Mouse (Mus musculus) embryonic facial prominence, embryonic 12.5 days (tissue): ENCODE data around the gene Plekhh2. TPM values are rescaled to one million over a fixed set of nuclear protein-coding genes. Genes with fewer than 3 reads are reported as not detected.

Experiments used
- ATAC-seq: fragments of 200-750 bp; cut with Nextera tagmentation; 2 replicates; pipeline ENCODE4 v1.8.0; 2017; ENCODE audit not compliant: insufficient number of reproducible peaks, insufficient read depth, low FRiP score, low TSS enrichment
- H3K27ac ChIP-seq: fragments of 300-500 bp; sonication (generic); 2 replicates; pipeline ENCODE4 v1.5.1; 2016; ENCODE audit warnings: mild to moderate bottlenecking
- H3K27me3 ChIP-seq: fragments of 300-500 bp; sonication (generic); 2 replicates; pipeline ENCODE4 v1.6.1; 2016; ENCODE audit warnings: mild to moderate bottlenecking, moderate library complexity
- H3K36me3 ChIP-seq: fragments of 300-500 bp; sonication (generic); 2 replicates; pipeline ENCODE4 v1.6.1; 2016; ENCODE audit warnings: mild to moderate bottlenecking
- H3K4me1 ChIP-seq: fragments of 300-500 bp; sonication (generic); 2 replicates; pipeline ENCODE4 v1.6.1; 2016
- H3K4me2 ChIP-seq: fragments of 300-500 bp; sonication (generic); replicated peaks from 2 replicates; pipeline ENCODE4 v1.6.1; 2016; ENCODE audit warnings: mild to moderate bottlenecking, moderate library complexity
- H3K4me3 ChIP-seq: fragments of 300-500 bp; sonication (generic); 2 replicates; pipeline ENCODE4 v1.5.1; 2016; ENCODE audit warnings: mild to moderate bottlenecking
- H3K9ac ChIP-seq: fragments of 300-500 bp; sonication (generic); 2 replicates; pipeline ENCODE4 v1.6.1; 2016; ENCODE audit warnings: mild to moderate bottlenecking, moderate library complexity
- H3K9me3 ChIP-seq: fragments of 300-500 bp; sonication (generic); 2 replicates; pipeline ENCODE4 v1.6.1; 2016; ENCODE audit warnings: mild to moderate bottlenecking, moderate library complexity
- WGBS: fragments of 180-500 bp; shearing (Covaris S2); methylation state at CpG from one replicate; pipeline ENCODE4 v1.1.7; 2016; 5-methylcytosine and 5-hydroxymethylcytosine counted together
- polyA plus RNA-seq: library from polyadenylated mRNA; unstranded; fragments of >200 nt; fragmentation: Nextera tagmentation; extraction: Ambion mirVana; gene quantifications from 2 replicates; pipeline ENCODE4 v1.2.1, GENCODE M21; 2016

Gene Plekhh2
- polyA plus RNA-seq, 1 experiment from 2014 or later = 7.7 TPM

- Histone ChIP-seq H3K4me1 (peaks cover 13% of the 10 kb centered on the region), H3K9ac (no peak overlapping the region), H3K36me3 (peaks cover 9% of the 10 kb centered on the region; the same call in 1 of the 2 replicates), H3K4me2 (no peak overlapping the region), H3K27me3 (no peaks in the 10 kb centered on the region), H3K4me3 (no peak overlapping the region), H3K27ac (no peak overlapping the region), H3K9me3 (no peaks in the 10 kb centered on the region)
- 93% methylated on average over 12 of the region's 12 CpGs for WGBS
- no peak for ATAC-seq
Measured at GRCm38 (mm10) chr17:84597859-84598258, 86.2 kb downstream of the Plekhh2 start.

DNA sequence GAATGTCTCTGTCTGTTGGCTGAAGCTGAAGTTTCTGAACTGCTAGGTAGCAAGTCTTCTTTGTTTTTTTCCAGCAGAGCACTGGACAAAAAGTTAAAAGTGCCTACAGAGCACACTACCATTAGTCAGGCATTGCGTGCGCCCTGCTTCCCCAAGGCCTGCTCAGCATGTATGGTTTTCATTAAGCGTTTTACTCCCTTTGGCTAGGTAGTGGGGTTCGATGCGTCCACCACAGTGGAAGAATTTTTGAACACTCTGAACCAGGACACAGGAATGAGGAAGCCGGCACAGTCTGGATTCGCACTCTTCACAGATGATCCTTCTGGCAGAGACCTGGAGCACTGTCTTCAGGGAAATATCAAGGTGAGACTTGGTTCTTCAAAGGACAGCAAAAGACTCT lies 87.2 kb downstream of the Plekhh2 start:
- Histone ChIP-seq H3K27me3 (no peaks in the 10 kb centered on the region), H3K36me3 (peaks cover 6% of the 10 kb centered on the region; the same call in 1 of the 2 replicates), H3K9ac (no peak overlapping the region), H3K4me2 (no peak overlapping the region), H3K27ac (0 out of 2 replicates have a peak overlapping the region, but pooled peaks have one; percentile 14), H3K4me1 (peaks cover 13% of the 10 kb centered on the region), H3K4me3 (no peak overlapping the region), H3K9me3 (no peaks in the 10 kb centered on the region)
- no peak for ATAC-seq
- WGBS = 52% methylated on average over 7 of the region's 7 CpGs

DNA sequence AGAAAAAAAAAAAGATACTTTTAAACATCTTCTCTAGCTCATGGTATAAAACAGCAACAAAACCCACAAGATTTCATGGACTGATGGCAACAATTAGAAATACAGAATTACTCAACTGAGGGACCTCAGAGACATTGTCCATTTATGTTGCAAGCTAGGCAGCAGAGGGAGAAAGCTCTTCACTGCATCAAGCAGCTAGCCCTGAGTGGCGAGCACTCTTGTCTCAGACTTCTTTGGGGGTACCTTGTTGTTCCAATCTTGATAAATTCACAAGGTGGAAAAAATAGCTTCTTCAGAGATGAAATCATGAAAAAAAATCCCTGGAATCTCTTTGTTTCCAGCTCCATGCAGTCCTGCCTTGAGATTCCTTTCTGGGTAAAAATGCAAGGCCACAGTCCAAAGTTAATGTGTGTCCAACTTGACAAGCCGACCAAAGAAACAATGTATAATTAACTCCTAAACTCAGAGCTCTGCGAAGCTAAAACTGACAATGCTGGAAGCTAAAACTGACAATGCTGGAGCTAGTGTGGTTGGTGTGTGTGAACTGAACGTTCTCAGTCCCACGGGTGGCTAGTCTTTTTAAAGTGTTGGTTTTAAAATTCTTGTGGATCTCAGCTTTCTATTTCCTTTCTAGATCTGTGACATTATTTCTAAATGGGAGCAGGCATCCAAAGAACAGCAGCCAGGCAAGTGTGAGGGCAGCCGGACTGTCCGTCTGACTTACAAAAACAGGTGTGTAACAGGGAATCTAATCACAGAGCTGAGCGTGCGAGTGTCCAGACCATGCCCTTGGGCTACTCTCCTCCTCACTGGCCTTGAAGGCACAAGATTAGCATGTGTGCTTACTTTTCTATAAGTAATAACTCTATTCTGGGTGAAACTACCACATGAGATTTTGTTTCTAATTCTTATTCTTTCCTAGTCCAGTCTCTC lies 88.6 kb downstream of the Plekhh2 start:
- ATAC-seq = no peak
- no peak overlapping the region for H3K4me3 ChIP-seq
- no peaks in the 10 kb centered on the region for H3K27me3 ChIP-seq
- 54% methylated on average over 9 of the region's 9 CpGs for WGBS
- no peaks in the 10 kb centered on the region for H3K36me3 ChIP-seq
- H3K27ac ChIP-seq = peak overlapping the region; percentile 47; the same call in 1 of the 2 replicates
- no peak overlapping the region for H3K9ac ChIP-seq
- no peaks in the 10 kb centered on the region for H3K9me3 ChIP-seq
- H3K4me1 ChIP-seq = peaks cover 13% of the 10 kb centered on the region
- no peak overlapping the region for H3K4me2 ChIP-seq

GRCm38 (mm10) chr17:84601805-84602204 lies 90.1 kb downstream of the Plekhh2 start:
- WGBS = 93% methylated on average over 5 of the region's 5 CpGs
- H3K27me3 ChIP-seq = no peaks in the 10 kb centered on the region
- no peak overlapping the region for H3K9ac ChIP-seq
- H3K27ac ChIP-seq = no peak overlapping the region
- H3K9me3 ChIP-seq = no peaks in the 10 kb centered on the region
- no peak overlapping the region for H3K4me3 ChIP-seq
- peaks cover 13% of the 10 kb centered on the region for H3K4me1 ChIP-seq
- no peak overlapping the region for H3K4me2 ChIP-seq
- 0 out of 2 replicates have a peak, but pooled peaks cover 2% of the 10 kb centered on the region for H3K36me3 ChIP-seq
- ATAC-seq = no peak

- no peak overlapping the region for H3K4me2 ChIP-seq
- 0 out of 2 replicates have a peak, but pooled peaks cover 6% of the 10 kb centered on the region for H3K36me3 ChIP-seq
- peaks cover 13% of the 10 kb centered on the region for H3K4me1 ChIP-seq
- no peak overlapping the region for H3K4me3 ChIP-seq
- 63% methylated on average over 9 of the region's 9 CpGs for WGBS
- H3K9me3 ChIP-seq = no peaks in the 10 kb centered on the region
- H3K27me3 ChIP-seq = no peaks in the 10 kb centered on the region
- no peak overlapping the region for H3K27ac ChIP-seq
- no peak for ATAC-seq
- no peak overlapping the region for H3K9ac ChIP-seq
Measured at GRCm38 (mm10) chr17:84603202-84603627, 91.5 kb downstream of the Plekhh2 start.

- H3K4me2 ChIP-seq = no peak overlapping the region
- 0 out of 2 replicates have a peak, but pooled peaks cover 6% of the 10 kb centered on the region for H3K36me3 ChIP-seq
- H3K9ac ChIP-seq = no peak overlapping the region
- no peaks in the 10 kb centered on the region for H3K9me3 ChIP-seq
- no peak overlapping the region for H3K4me3 ChIP-seq
- ATAC-seq = no peak
- H3K4me1 ChIP-seq = peaks cover 11% of the 10 kb centered on the region
- no peaks in the 10 kb centered on the region for H3K27me3 ChIP-seq
- 80% methylated on average over 10 of the region's 10 CpGs for WGBS
- H3K27ac ChIP-seq = no peak overlapping the region
Measured at GRCm38 (mm10) chr17:84603709-84604420, 92.2 kb downstream of the Plekhh2 start.

DNA sequence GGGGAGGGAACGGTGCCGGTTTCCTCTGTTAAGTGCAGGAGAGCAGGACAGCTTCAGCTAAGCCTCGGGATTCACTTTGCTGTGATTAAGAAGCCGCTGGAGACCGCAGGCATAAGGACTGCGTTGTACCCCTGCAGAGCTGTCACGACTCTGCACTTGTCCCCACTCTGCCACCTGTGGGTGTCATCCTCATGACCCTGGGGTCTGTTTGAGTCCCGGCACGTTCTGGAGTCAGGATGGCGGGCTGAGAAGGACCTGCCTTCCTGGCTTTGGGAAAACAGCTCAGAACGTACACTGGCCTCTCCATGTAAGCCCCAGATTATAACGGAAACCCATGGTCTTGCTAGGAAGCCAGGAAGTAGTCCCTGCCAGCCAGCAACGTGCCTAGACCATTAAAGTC lies 95.3 kb downstream of the Plekhh2 start:
- no peak for ATAC-seq
- Histone ChIP-seq H3K27ac (no peak overlapping the region), H3K36me3 (0 out of 2 replicates have a peak, but pooled peaks cover 6% of the 10 kb centered on the region), H3K4me1 (peaks cover 6% of the 10 kb centered on the region; the same call in 1 of the 2 replicates), H3K27me3 (no peaks in the 10 kb centered on the region), H3K4me2 (no peak overlapping the region), H3K9ac (no peak overlapping the region), H3K4me3 (no peak overlapping the region), H3K9me3 (no peaks in the 10 kb centered on the region)
- WGBS = 51% methylated on average over 13 of the region's 13 CpGs

- no peaks in the 10 kb centered on the region for H3K27me3 ChIP-seq
- H3K9me3 ChIP-seq = no peaks in the 10 kb centered on the region
- no peak overlapping the region for H3K9ac ChIP-seq
- H3K4me1 ChIP-seq = peaks cover 8% of the 10 kb centered on the region; the same call in 1 of the 2 replicates
- H3K36me3 ChIP-seq = 0 out of 2 replicates have a peak, but pooled peaks cover 6% of the 10 kb centered on the region
- H3K4me3 ChIP-seq = no peak overlapping the region
- no peak for ATAC-seq
- H3K4me2 ChIP-seq = no peak overlapping the region
- 65% methylated on average over 5 of the region's 5 CpGs for WGBS
- no peak overlapping the region for H3K27ac ChIP-seq
Measured at GRCm38 (mm10) chr17:84607617-84608016, 95.9 kb downstream of the Plekhh2 start.

DNA sequence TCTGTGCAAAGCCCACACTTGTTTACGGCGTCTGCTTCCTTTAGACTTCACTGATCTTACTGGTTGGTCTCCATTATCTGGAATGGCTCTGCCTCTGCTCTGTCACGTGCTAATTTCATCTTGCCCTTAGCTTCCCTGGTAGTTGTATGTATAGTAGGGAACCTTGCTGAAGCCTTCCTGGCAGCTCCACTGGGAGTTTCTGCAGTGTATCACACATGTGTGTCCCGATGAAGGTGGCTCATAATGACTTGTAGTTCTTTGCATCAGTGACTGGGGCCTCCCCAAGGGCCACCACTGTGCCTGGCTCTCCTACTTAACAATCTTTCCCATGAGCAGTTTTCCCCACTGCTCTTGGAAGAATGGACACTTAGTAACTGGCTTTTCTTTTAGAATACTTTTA lies 96.9 kb downstream of the Plekhh2 start:
- Histone ChIP-seq H3K9ac (no peak overlapping the region), H3K27me3 (no peaks in the 10 kb centered on the region), H3K4me2 (no peak overlapping the region), H3K27ac (no peak overlapping the region), H3K4me1 (peaks cover 8% of the 10 kb centered on the region; the same call in 1 of the 2 replicates), H3K36me3 (peaks cover 14% of the 10 kb centered on the region), H3K9me3 (peaks cover 3% of the 10 kb centered on the region), H3K4me3 (no peak overlapping the region)
- WGBS = 80% methylated on average over 4 of the region's 4 CpGs
- no peak for ATAC-seq

- H3K4me2 ChIP-seq = no peak overlapping the region
- ATAC-seq = no peak
- no peak overlapping the region for H3K9ac ChIP-seq
- H3K4me1 ChIP-seq = peaks cover 8% of the 10 kb centered on the region; the same call in 1 of the 2 replicates
- WGBS = 53% methylated on average over 9 of the region's 9 CpGs
- H3K4me3 ChIP-seq = no peak overlapping the region
- H3K9me3 ChIP-seq = peaks cover 9% of the 10 kb centered on the region
- H3K27me3 ChIP-seq = no peaks in the 10 kb centered on the region
- H3K27ac ChIP-seq = 0 out of 2 replicates have a peak overlapping the region, but pooled peaks have one; percentile 36
- peaks cover 23% of the 10 kb centered on the region for H3K36me3 ChIP-seq
Measured at GRCm38 (mm10) chr17:84611500-84611899, 99.8 kb downstream of the Plekhh2 start.

GRCm38 (mm10) chr17:84611971-84612370 lies 100.3 kb downstream of the Plekhh2 start:
- H3K9me3 ChIP-seq = peaks cover 9% of the 10 kb centered on the region
- H3K27ac ChIP-seq = no peak overlapping the region
- no peaks in the 10 kb centered on the region for H3K27me3 ChIP-seq
- ATAC-seq = no peak
- no peak overlapping the region for H3K4me2 ChIP-seq
- no peak overlapping the region for H3K9ac ChIP-seq
- peaks cover 19% of the 10 kb centered on the region for H3K36me3 ChIP-seq
- no peak overlapping the region for H3K4me3 ChIP-seq
- 48% methylated on average over 7 of the region's 7 CpGs for WGBS
- H3K4me1 ChIP-seq = peaks cover 8% of the 10 kb centered on the region; the same call in 1 of the 2 replicates
